Mouse (Mus musculus) urinary bladder, postnatal 10 days (tissue): ENCODE measurements around the gene Kif5a.
A peak's percentile ranks its signal among the peaks of the same experiment; 100 is the strongest.
"Not testable (repeated sequence)": the region's sequence is repeated elsewhere in the genome, so short reads cannot be mapped to it uniquely, and the experiment has no call there.

Source experiments
- DNase-seq: peaks from one replicate; pipeline ENCODE4 v3.0.0; 2022; ENCODE audit warnings: low spot score

The Kif5a gene

DNA sequence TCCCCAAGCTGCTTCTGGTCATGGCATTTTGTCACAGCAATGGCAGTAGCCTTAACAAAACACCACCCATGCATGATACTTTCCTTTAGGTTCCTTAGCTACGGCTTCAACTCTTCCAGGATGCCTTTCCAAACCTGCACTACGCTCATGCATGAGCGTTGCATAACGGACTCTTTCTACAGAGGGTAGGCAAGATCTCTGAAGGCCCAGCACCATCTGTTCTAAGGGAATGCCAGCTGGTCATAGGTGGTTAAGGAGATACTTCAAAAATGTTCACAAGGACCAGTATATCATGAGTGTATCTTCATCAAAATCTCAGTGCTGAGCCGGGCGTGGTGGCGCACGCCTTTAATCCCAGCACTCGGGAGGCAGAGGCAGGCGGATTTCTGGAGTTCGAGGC lies 46.7 kb downstream of the Kif5a start:
- no peak for DNase-seq

DNA sequence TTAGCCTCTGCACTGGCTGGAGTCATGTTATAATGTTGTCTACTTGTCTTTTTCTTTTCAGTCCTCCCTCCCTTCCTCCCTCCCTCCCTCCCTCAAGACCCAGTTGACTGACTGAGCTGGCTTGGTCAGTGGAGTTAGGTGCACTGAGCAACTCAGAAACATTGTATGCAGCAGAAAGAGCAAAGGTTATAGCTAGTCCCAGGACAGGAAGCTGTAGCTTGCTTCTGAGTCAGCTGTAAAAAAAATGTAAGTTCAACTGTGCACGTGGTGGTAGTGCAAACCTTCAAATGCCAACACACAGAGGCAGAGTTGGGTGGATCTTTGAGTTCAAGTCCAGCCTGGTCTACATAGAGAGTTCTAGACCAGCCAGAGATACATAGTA lies 48.7 kb downstream of the Kif5a start:
- DNase-seq: no peak

DNA sequence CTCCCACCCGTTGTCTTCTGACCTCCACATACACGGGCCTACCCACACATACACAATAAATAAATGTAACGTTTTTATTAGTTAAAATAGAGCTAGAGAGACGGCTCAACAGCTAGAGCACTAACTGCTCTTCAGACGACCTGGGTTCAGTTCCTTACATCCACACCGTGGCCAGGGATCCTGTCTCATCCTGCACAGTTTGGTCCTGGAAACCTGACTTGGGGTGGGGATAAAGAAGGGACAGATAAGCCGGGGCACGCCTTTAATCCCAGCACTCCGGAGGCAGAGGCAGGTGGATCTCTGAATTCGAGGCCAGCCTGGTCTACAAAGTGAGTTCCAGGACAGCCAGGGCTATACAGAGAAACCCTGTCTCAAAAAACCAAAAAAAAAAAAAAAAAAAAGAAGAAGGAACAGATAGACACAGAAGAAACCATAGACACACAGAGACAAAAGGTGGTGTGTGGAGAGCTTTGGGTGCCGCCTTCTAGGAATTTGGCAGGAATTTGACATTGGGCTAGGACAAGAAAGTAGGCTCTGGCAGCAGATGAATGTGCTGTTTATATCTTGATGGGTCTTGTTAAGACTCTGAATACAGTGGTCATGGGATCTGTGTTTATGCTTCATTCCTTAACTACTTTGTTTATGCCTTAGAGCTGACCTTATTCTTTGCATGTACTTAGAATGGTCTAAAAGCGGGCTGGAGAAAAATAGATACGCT lies 49.3 kb downstream of the Kif5a start:
- no peak for DNase-seq

DNA sequence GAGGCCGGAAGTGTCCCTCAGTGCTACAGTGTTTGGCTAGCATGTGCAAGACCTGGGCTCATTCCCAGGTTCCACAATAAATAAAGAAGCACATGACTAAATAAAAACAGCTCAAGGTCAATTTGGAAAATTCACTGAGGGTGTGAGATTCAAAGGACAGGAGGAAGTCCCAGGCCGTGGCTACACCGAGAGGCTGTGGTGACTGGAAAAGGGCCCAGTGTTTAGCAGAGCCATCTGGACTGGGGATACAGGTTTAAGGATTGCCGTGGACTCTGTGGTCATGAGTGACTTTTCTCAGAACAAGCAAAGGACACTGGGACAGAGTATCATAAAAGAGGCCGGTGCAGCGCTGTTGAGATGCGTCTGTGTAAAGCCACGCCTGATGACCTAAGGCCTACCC lies 49.9 kb downstream of the Kif5a start:
- no peak for DNase-seq

DNA sequence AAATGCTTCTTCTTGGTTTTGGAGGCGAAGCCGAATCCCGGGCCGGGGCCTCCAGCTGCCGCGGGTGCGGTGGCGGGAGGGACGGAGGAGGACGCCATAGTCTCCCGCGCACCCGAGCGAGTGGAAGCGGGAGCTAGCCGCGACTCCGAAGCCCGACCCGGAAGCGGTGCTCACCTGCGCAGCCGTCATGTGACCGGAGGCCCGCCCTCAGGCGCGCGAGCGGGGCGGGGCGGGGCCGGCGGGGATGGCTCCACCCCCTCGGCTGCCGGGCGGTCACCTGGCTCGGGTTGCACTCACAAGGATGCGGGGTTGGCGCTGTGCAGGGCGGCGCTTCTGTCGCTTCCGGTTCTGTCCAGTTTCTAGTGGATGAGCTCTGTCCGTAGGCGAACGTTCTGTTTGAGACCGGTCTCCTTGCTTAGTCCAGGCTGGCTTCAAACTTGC lies 51.7 kb downstream of the Kif5a start, which contains the start of gene Pip4k2c:
Pip4k2c (minus strand) TSS at position 172 of the 441 bp plus-strand sequence.
- peak; percentile 67 for DNase-seq

DNA sequence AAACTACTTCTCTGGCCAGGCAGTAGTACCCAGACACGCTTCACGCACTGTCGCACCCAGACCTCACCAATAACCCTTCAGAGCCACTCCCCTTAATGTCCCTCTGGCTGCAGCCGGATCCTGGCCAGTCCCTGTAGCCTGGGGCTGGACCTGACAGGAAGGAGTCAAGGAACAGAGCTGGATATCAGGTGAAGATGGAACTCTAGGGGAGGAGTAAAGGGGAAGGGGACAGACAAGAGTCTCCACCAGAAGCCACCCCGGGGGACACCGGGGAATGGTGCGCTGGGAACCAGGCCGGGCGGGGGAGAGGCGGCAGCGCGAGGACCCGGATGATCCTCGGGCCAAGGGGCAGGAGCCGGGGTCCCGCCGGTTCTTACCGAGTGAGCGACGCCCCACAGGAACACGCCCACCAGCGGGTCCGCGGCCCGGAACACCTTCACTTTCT lies 52.2 kb downstream of the Kif5a start:
- DNase-seq: no peak

DNA sequence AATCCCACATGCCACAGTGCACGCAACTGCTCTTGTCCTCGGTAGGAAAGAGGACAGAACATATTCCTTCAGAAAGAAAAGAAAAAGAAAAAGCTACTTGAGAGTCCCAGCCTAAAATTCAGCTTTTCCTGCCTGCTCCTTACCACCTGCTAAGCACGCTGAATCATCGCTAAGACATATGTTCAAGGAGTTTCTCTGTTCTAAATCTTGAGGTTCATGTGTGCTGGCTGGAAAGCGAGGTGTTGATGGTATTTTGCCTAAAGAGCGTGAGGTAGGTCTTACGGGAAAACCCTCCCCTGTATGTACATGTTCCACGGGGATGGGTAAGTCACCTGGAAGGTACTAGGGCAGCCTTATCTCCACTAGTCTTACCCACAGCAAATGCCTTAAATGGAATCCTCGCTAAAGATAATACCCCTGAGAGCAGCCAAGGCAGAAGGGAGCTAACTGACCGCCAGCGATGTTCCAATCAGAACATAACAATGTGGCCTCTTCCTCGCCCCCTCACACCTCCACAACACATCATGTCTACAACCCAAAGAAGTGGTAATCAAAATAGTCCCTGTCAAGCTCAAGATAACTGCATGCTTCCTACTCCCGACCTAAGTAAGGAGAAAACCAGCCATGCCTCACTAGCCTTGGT lies 53.1 kb downstream of the Kif5a start:
- no peak for DNase-seq

DNA sequence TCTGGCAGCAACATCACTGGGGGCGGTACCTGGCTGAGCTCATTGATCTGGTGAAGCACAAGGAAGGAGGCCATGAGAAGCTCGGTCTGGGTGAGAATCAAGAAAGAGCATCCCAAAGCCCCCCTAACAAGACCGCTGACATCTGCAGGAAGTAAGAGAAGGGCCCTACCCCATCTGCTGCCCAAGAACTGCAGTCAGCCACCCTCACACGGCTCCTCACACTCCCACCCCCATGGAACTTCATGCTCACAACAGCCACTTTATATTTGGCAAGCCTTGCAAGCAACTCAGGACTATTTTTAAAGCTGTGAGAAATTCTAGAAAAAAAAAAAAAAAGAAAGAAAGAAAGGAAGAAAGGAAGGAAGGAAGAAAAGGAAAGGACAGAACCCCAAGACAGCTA lies 54.2 kb downstream of the Kif5a start:
- DNase-seq: no peak

DNA sequence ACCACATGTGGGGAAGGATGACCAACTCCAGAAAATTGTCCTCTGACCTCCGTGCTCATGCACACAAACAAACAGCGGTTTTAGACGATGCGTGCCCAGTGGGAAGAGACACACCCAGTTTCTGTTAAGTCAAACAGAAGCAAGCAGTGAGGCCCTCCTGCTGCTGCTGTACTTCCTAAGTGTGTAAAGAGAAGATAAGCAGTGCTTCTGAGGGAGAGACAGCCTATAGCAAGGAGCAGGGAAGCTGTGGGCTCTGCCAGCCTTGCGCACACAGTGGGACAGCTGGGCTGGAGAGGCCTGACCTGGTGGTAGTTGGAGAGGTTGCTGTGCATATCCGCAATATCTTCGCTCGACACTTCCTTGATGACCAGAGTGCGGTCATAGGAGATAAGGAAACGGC lies 57.8 kb downstream of the Kif5a start:
- no peak for DNase-seq

DNA sequence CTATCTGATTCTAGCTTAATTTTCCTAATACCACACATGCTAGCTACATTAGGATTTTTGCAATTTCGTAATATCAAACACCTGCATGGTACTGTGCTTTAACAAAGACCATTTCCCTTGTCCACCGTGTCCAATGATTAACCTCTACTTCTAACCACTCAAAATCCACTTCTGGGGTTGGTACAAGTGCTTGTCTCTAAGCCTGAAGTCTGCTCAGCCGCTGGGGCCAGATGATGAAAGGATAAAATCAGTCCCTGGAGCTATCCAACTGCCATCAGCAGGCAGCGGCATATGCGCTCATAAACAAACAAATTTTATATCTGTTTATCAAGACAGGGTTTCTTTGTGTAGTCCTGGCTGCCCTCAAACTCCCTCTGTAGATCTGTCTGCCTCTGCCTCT lies 58.6 kb downstream of the Kif5a start:
- DNase-seq: no peak

DNA sequence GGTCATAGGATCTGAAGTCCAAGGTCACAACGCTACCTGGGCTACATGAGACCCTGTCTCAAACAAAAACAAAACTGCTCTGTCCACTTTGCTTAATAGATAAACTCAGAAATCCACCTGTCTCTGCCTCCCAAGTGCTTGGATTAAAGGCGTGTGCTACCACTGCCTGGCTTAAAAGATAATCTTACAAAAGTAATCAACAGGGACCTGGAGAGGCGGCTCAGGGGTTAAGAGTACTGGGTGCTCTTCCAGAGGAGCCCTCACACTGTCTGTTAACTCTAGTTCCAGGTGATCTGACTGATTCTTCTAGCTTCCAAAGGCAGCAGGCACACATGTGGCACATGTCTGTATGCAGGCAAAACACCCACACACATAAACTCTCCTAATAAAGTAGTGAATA lies 60.0 kb downstream of the Kif5a start:
- DNase-seq: no peak

DNA sequence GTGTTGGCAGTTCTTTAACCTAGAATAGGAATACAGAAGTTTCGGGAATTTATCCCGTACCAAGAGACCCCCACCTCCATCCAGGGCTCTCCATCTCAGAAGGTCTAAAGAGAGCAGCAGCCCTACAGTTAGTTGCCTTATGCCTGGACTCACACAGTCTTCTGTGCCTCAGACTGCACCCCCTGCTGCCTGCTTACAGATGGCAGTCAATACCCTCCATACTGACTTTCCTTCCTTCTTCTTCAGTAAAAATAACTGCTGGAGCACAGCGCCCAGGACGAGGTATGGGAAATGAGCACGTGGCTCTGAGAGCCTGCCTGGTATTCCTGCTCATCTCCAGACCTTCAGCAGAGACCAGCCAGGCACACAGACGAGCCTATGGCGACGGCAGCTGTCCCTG lies 62.9 kb downstream of the Kif5a start:
- DNase-seq: no peak

DNA sequence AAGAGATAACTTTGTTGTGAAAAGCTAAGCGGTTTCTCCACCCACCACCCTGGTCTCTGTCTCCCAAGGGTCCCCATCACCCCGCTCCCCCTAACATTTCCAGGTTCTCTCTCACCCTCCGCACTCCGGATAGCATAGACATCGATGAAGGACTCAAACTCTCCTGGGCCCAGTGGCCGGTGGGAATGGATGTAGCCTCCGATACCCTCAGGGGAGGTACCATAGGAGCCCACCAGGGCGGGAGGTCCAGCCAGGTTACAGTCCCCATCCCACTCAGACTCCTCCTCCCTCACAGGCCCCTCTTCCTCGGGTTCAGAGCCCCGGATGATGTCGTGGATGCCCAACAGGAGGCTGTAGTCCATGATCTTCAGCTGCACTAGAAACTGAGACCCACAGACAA lies 63.7 kb downstream of the Kif5a start:
- DNase-seq: no peak

DNA sequence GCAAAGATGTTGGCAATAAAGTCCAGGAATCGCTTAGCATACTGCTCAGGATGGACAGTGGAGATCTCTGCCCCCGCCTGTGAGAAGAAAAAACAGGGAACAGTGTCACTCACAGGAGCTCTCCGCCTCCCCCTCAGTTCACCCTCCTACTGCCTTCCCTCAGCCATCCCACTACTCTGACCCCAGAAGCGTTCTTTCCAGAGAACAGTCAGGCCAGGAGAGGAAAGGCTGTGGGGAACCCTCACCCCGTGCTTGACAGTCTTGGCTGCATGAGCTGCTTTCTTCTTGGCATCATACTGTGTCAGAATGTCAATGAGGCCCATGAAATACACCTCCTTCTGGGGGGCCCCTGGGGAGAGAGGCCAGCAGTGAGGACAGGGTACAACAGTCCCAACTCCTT lies 64.1 kb downstream of the Kif5a start:
- DNase-seq: no peak

DNA sequence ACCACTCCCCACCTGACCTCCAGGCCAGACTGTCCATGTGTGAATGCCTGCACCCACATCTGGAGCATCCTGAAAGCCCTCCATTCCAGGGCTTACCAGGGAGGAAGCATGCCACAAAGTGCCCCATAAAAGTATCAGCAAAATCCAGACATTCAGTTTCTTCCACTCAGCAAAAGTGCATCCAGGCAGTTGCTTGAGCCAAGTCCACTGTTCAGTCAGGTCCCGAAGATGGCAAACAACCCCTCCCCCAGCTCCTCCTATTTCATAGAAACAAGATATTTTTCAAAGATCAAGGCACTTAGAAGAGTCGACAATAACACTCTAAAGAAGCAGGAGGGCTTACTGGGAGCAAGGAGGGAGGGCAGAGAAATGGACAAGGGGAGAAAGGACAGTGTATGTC lies 64.7 kb downstream of the Kif5a start:
- no peak for DNase-seq

DNA sequence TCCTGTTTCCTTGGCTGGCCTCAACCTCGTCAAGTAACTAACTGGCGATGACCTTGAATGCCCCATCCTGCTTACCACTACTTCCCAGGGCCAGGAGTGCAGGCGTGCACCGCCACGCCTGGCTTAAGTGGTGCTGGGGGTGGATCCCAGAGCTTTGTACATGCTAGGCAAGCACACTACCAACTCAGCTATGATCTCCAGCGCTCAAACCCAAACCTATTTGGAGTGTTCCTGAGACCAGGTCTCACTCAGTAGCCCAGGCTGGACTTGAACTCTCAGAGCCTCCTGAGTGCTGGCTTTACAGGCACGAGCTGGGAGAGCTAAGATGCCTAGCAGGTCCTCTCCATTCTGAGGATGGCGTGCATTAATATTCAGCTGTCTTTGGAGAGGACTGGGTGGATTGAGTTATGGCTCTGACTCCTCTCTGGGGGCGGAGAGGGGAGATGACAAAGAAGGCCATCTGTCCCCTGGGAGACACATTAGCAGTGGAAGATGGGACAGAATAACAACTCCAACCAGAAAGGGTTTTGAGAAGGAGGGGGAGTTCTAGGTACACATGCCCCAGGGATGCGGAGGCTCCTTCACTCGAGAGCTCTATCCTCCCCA lies 65.5 kb downstream of the Kif5a start:
- no peak for DNase-seq

DNA sequence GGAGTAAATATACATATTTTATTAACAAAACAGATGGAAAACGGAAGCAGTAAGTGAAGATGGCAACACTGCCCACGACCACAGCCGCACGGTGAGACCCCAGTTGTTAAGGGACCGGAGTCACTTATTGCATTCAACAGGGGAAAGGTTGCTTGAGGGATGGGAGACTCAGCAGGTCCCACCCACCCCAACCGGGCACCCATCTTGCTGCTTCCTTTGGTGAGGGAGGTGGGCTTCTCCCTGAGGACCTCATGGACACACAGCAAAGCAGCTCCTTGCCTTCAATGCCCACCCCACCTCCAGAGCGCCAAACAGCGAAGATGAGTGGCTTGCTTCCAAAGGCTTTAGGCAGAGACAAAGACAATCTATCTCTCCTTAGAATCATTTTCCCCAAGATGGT lies 66.0 kb downstream of the Kif5a start:
- DNase-seq: no peak

DNA sequence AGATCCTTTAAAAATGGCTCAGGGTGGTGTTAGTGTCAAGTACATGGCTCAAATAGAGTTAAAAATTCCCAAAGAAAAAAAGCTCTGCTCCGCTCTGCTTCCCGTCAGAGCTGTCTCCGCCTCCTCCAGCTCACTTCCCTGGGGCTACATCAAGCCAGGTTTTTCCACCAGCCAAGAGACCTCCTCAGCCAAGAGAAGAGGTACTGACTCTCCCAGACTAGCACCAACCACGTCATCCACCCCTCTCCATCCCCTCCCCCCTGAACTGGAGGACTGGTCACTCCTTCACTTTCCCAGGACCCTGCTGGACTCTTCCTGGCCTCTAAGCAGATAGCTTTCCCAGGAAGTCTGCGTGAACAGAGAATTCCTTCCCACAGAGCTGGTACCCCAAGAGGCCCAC lies 66.8 kb downstream of the Kif5a start:
- no peak for DNase-seq

DNA sequence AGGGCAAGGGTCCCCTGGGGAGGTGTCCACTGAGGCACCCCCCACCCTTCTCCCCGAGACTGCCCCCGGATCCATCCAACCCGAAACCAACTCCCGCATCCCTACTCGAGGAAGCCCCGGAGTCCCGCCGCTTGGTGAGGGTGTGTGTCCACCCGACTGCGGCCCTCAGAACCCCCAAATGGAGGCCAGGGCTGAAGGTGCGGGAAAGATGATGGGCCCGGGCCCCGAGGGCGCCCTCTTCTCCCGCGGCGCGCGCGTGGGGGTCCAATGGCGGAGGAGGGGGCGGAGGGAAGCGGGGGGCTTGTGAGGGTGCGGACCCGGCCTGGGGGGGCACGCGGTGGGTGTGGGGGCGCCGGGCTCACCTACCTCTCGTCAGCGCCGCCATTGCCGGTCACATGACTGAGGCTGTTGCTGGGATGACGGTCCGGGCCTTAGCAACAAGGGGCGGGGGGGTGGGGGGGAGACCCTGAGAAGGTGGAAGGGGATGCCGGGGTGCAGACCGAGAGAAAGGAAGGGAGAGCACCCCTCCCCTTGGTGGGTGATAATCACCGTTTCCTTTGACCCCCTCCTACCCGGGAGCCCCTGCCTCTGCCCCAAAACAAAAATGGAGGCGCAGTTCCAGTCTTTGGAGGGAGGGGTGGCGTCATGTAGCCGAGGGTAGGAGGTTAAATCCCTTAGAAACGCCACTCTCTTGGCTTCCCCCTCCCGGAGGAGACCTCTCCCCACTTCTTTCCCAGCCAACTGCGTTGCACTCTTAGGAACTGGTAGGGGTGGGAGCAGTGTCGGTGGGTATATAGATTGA lies 67.6 kb downstream of the Kif5a start, which contains the start of gene Dtx3:
Dtx3 (minus strand) TSS at position 401 of the 802 bp plus-strand sequence.
- DNase-seq: no peak

DNA sequence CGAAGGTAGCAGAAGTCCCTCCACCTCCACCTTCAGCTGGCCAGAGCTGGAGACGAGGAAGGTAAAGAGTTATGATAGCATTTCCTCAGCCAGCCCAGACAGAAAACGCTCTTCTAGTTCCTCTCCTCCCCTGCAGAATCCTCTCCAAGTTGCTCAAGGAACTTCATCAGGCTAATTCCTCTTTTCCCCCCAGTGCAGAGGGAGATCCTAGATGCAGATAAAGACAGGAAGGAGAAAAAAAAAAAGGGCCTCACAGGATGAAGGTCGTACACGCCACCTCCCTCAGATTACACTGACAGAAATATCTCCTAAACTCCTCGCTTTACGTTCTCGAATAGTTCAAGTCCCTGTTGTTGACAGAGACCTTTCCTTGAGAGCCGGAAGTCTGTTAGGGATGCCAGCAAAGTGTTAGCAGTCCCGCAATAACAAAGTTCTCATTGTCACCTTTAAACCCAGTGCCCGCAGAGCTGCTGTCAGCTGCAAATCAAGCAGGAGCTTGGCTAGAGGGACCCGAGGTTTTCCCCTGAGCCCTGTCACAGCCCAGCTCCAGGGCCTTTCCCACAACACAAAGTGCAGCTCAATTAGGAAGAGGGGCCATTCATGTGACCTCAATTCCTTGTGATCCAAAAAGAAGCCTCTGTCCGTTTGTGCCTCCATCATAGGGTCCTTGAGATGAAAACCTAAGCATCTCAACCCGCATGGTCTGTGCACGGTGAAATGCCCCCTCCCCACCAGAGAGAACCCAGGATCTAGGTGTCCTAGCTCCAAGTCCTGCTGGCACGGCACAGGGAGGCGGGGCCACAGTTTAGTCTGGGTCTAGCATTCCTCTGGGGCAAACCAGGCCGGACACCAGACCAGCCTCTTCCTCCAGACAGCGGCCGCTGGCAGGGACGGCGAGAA lies 68.5 kb downstream of the Kif5a start:
- DNase-seq: no peak

DNA sequence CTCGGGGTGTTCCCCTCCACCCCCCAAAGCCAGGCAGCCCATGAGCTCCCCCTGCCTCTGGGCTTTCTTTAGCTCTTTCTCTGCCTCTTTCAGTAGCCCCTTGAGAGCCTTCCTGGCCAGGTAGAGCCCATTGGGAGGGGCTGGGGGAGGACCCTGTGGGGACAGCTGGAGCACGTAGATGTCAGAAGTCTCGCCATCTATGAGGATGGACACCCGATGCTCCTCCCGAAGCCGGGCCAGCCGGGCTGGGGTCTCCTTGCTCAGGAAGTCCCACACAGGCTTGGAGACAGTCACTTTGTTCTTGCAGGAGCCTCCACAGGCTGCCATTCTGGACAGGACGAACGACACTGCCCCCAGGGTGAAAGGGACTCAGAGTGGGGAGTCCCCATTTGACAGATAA lies 70.1 kb downstream of the Kif5a start:
- DNase-seq: no peak

DNA sequence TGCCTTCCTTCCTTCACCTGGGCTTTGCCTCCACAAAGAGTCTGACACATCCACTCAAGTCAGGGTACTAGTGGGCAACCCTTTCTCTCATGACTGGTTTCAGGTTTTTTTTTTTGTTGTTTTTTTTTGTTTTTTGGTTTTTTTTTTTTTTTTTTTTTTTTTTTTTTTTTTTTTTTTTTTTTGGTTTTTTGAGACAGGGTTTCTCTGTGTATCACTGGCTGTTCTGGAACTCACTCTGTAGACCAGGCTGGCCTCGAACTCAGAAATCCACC lies 71.2 kb downstream of the Kif5a start:
- DNase-seq: not testable (repeated sequence)
